Mouse (Mus musculus): ENCODE data around the gene Tmem97. TPM values are rescaled to one million over a fixed set of nuclear protein-coding genes. Genes with fewer than 3 reads are reported as not detected.
A peak's percentile ranks its signal among the peaks of the same experiment; 100 is the strongest.

The Tmem97 gene
- polyA plus RNA-seq, 1 experiment from 2014 or later: 81.5 TPM

GRCm38 (mm10) chr11:78571854-78572253, 21.3 kb upstream of the Tmem97 start:
- 0 out of 2 replicates have a peak, but pooled peaks cover 2% of the 10 kb centered on the region for H3K36me3 ChIP-seq (replicated peaks; ENCODE audit: insufficient read depth, low read length)
- no peak overlapping the region for H3K4me3 ChIP-seq (ENCODE audit: low read depth, low read length)
- DNase-seq (no peak), ATAC-seq (no peak)
- no peak overlapping the region for H3K4me2 ChIP-seq (ENCODE audit: low read depth, low read length)
- no peak for TF ChIP-seq EP300 (IDR thresholded peaks at IDR 0.05; ENCODE audit: low read depth)
- no peak for TF ChIP-seq CTCF (IDR thresholded peaks at IDR 0.05; ENCODE audit: low read depth)
- no peaks in the 10 kb centered on the region for H3K9me3 ChIP-seq (ENCODE audit: low read length)
- H3K4me1 ChIP-seq (ENCODE audit: insufficient read depth): peaks cover 5% of the 10 kb centered on the region
- no peak overlapping the region for H3K9ac ChIP-seq (replicated peaks)
- WGBS (ENCODE audit: insufficient replicate concordance): 45% methylated on average over 6 of the region's 6 CpGs
- no peak overlapping the region for H3K27ac ChIP-seq (ENCODE audit: low read depth)
- H3K27me3 ChIP-seq (ENCODE audit: insufficient read depth, low read length): no peaks in the 10 kb centered on the region

- H3K4me3 ChIP-seq (ENCODE audit: low read depth, low read length): no peak overlapping the region
- no peaks in the 10 kb centered on the region for H3K27me3 ChIP-seq (ENCODE audit: insufficient read depth, low read length)
- H3K4me1 ChIP-seq (ENCODE audit: insufficient read depth): peaks cover 5% of the 10 kb centered on the region
- no peak overlapping the region for H3K27ac ChIP-seq (ENCODE audit: low read depth)
- ATAC-seq (no peak), DNase-seq (no peak)
- no peak overlapping the region for H3K9ac ChIP-seq (replicated peaks)
- TF ChIP-seq EP300 (IDR thresholded peaks at IDR 0.05; ENCODE audit: low read depth): no peak
- TF ChIP-seq CTCF (IDR thresholded peaks at IDR 0.05; ENCODE audit: low read depth): no peak
- WGBS (ENCODE audit: insufficient replicate concordance): 91% methylated on average over 8 of the region's 8 CpGs
- 0 out of 2 replicates have a peak, but pooled peaks cover 2% of the 10 kb centered on the region for H3K36me3 ChIP-seq (replicated peaks; ENCODE audit: insufficient read depth, low read length)
- no peak overlapping the region for H3K4me2 ChIP-seq (ENCODE audit: low read depth, low read length)
- H3K9me3 ChIP-seq (ENCODE audit: low read length): no peaks in the 10 kb centered on the region
Observed at GRCm38 (mm10) chr11:78571441-78571840, 20.9 kb upstream of the Tmem97 start.

GRCm38 (mm10) chr11:78569806-78570205, 19.2 kb upstream of the Tmem97 start:
- H3K36me3 ChIP-seq (replicated peaks; ENCODE audit: insufficient read depth, low read length): 0 out of 2 replicates have a peak, but pooled peaks cover 2% of the 10 kb centered on the region
- no peak for DNase-seq
- H3K9ac ChIP-seq (replicated peaks): no peak overlapping the region
- H3K27me3 ChIP-seq (ENCODE audit: insufficient read depth, low read length): no peaks in the 10 kb centered on the region
- no peak overlapping the region for H3K27ac ChIP-seq (ENCODE audit: low read depth)
- TF ChIP-seq CTCF (IDR thresholded peaks at IDR 0.05; ENCODE audit: low read depth) (no peak), EP300 (IDR thresholded peaks at IDR 0.05; ENCODE audit: low read depth) (no peak)
- H3K4me1 ChIP-seq (ENCODE audit: insufficient read depth): no peaks in the 10 kb centered on the region
- H3K4me2 ChIP-seq (ENCODE audit: low read depth, low read length): no peak overlapping the region
- WGBS (ENCODE audit: insufficient replicate concordance): 36% methylated on average over 3 of the region's 3 CpGs
- ATAC-seq: no peak
- no peaks in the 10 kb centered on the region for H3K9me3 ChIP-seq (ENCODE audit: low read length)
- no peak overlapping the region for H3K4me3 ChIP-seq (ENCODE audit: low read depth, low read length)

GRCm38 (mm10) chr11:78568827-78569226, 18.2 kb upstream of the Tmem97 start:
- H3K4me2 ChIP-seq (ENCODE audit: low read depth, low read length): no peak overlapping the region
- H3K4me3 ChIP-seq (ENCODE audit: low read depth, low read length): no peak overlapping the region
- TF ChIP-seq EP300 (IDR thresholded peaks at IDR 0.05; ENCODE audit: low read depth) (no peak), CTCF (IDR thresholded peaks at IDR 0.05; ENCODE audit: low read depth) (no peak)
- ATAC-seq: no peak
- WGBS (ENCODE audit: insufficient replicate concordance): 90% methylated on average over 10 of the region's 10 CpGs
- no peaks in the 10 kb centered on the region for H3K9me3 ChIP-seq (ENCODE audit: low read length)
- no peak overlapping the region for H3K27ac ChIP-seq (ENCODE audit: low read depth)
- no peaks in the 10 kb centered on the region for H3K27me3 ChIP-seq (ENCODE audit: insufficient read depth, low read length)
- H3K36me3 ChIP-seq (replicated peaks; ENCODE audit: insufficient read depth, low read length): 0 out of 2 replicates have a peak, but pooled peaks cover 2% of the 10 kb centered on the region
- no peak overlapping the region for H3K9ac ChIP-seq (replicated peaks)
- no peaks in the 10 kb centered on the region for H3K4me1 ChIP-seq (ENCODE audit: insufficient read depth)
- no peak for DNase-seq

- Histone ChIP-seq H3K9ac (replicated peaks) (no peak overlapping the region), H3K9me3 (ENCODE audit: low read length) (no peaks in the 10 kb centered on the region), H3K27me3 (ENCODE audit: insufficient read depth, low read length) (no peaks in the 10 kb centered on the region), H3K36me3 (replicated peaks; ENCODE audit: insufficient read depth, low read length) (no peaks in the 10 kb centered on the region), H3K4me2 (ENCODE audit: low read depth, low read length) (no peak overlapping the region), H3K4me1 (ENCODE audit: insufficient read depth) (no peaks in the 10 kb centered on the region), H3K4me3 (ENCODE audit: low read depth, low read length) (no peak overlapping the region), H3K27ac (ENCODE audit: low read depth) (0 out of 2 replicates have a peak overlapping the region, but pooled peaks have one; percentile 3)
- ATAC-seq (no peak), DNase-seq (no peak)
- WGBS (ENCODE audit: insufficient replicate concordance): 70% methylated on average over 6 of the region's 6 CpGs
- TF ChIP-seq EP300 (IDR thresholded peaks at IDR 0.05; ENCODE audit: low read depth) (no peak), CTCF (IDR thresholded peaks at IDR 0.05; ENCODE audit: low read depth) (no peak)
Observed at GRCm38 (mm10) chr11:78567614-78568013, 17.0 kb upstream of the Tmem97 start.

GRCm38 (mm10) chr11:78566775-78567174, 16.2 kb upstream of the Tmem97 start:
- ATAC-seq: peak; percentile 68
- TF ChIP-seq CTCF (IDR thresholded peaks at IDR 0.05; ENCODE audit: low read depth): no peak
- TF ChIP-seq EP300 (IDR thresholded peaks at IDR 0.05; ENCODE audit: low read depth): peak; percentile 90
- no peaks in the 10 kb centered on the region for H3K36me3 ChIP-seq (replicated peaks; ENCODE audit: insufficient read depth, low read length)
- WGBS (ENCODE audit: insufficient replicate concordance): 33% methylated on average over 6 of the region's 6 CpGs
- no peak for DNase-seq
- H3K4me3 ChIP-seq (ENCODE audit: low read depth, low read length): no peak overlapping the region
- H3K4me1 ChIP-seq (ENCODE audit: insufficient read depth): no peaks in the 10 kb centered on the region
- peak overlapping the region; percentile 46 for H3K27ac ChIP-seq (ENCODE audit: low read depth)
- H3K9me3 ChIP-seq (ENCODE audit: low read length): no peaks in the 10 kb centered on the region
- no peak overlapping the region for H3K4me2 ChIP-seq (ENCODE audit: low read depth, low read length)
- no peaks in the 10 kb centered on the region for H3K27me3 ChIP-seq (ENCODE audit: insufficient read depth, low read length)
- no peak overlapping the region for H3K9ac ChIP-seq (replicated peaks)

- WGBS (ENCODE audit: insufficient replicate concordance): 11% methylated on average over 4 of the region's 4 CpGs
- Histone ChIP-seq H3K9ac (replicated peaks) (no peak overlapping the region), H3K4me2 (ENCODE audit: low read depth, low read length) (no peak overlapping the region), H3K4me3 (ENCODE audit: low read depth, low read length) (no peak overlapping the region), H3K36me3 (replicated peaks; ENCODE audit: insufficient read depth, low read length) (no peaks in the 10 kb centered on the region), H3K27ac (ENCODE audit: low read depth) (no peak overlapping the region), H3K9me3 (ENCODE audit: low read length) (no peaks in the 10 kb centered on the region), H3K27me3 (ENCODE audit: insufficient read depth, low read length) (no peaks in the 10 kb centered on the region), H3K4me1 (ENCODE audit: insufficient read depth) (peaks cover 3% of the 10 kb centered on the region; the same call in 1 of the 2 replicates)
- no peak for TF ChIP-seq EP300 (IDR thresholded peaks at IDR 0.05; ENCODE audit: low read depth)
- TF ChIP-seq CTCF (IDR thresholded peaks at IDR 0.05; ENCODE audit: low read depth): peak; percentile 87
- ATAC-seq (peak; percentile 70), DNase-seq (peak; percentile 72)
Observed at GRCm38 (mm10) chr11:78560447-78560846, 9.9 kb upstream of the Tmem97 start.

Measured in liver, postnatal 0 days (tissue).